Mouse (Mus musculus) E14TG2a.4 (cell line): ENCODE measurements around the gene Oas1f.
A peak's percentile ranks its signal among the peaks of the same experiment; 100 is the strongest.
"Not testable (repeated sequence)": the region's sequence is repeated elsewhere in the genome, so short reads cannot be mapped to it uniquely, and the experiment has no call there.

Experiments used
- H3K27me3 ChIP-seq: 2 replicates; pipeline ENCODE4 v1.6.1; 2014; ENCODE audit warnings: low read length, control low read depth; ENCODE audit not compliant: insufficient read depth
- H3K36me3 ChIP-seq: 2 replicates; pipeline ENCODE4 v1.6.1; 2014; ENCODE audit warnings: low read length, control low read depth; ENCODE audit not compliant: insufficient read depth
- H3K4me1 ChIP-seq: replicated peaks from 2 replicates; pipeline ENCODE4 v1.6.1; 2014; ENCODE audit warnings: low read depth, low read length, control low read depth
- H3K4me3 ChIP-seq: replicated peaks from 2 replicates; pipeline ENCODE4 v1.5.1; 2014; ENCODE audit warnings: mild to moderate bottlenecking, low read length
- H3K9me3 ChIP-seq: 2 replicates; pipeline ENCODE4 v1.6.1; 2014; ENCODE audit warnings: low read length, control low read depth
- CTCF ChIP-seq: conservative IDR thresholded peaks from 2 replicates; pipeline ENCODE4 v1.5.1; 2014; ENCODE audit warnings: low read length
- NANOG ChIP-seq: IDR thresholded peaks from 2 replicates; pipeline ENCODE4 v1.6.1; 2014; ENCODE audit warnings: borderline replicate concordance, low read length, mixed read lengths
- POU5F1 ChIP-seq: IDR thresholded peaks from 2 replicates; pipeline ENCODE4 v1.6.1; 2014; ENCODE audit warnings: low read length, borderline replicate concordance

The Oas1f gene

GRCm38 (mm10) chr5:120887831-120888230, 40.7 kb downstream of the Oas1f start:
- TF ChIP-seq POU5F1 (no peak), NANOG (no peak)
- Histone ChIP-seq H3K9me3 (peaks cover 21% of the 10 kb centered on the region), H3K4me3 (peak overlapping the region; percentile 60), H3K27me3 (no peaks in the 10 kb centered on the region), H3K4me1 (peaks cover 51% of the 10 kb centered on the region), H3K36me3 (peaks cover 27% of the 10 kb centered on the region)

- TF ChIP-seq NANOG = peak; percentile 92
- H3K9me3 ChIP-seq = peaks cover 24% of the 10 kb centered on the region
- H3K36me3 ChIP-seq = peaks cover 27% of the 10 kb centered on the region
- H3K4me1 ChIP-seq = peaks cover 51% of the 10 kb centered on the region
- not testable (repeated sequence) for H3K27me3 ChIP-seq
- H3K4me3 ChIP-seq = peak overlapping the region; percentile 77
These were observed 41.2 kb downstream of the Oas1f start for GRCm38 (mm10) chr5:120888294-120888815.

- H3K4me3 ChIP-seq = peak overlapping the region; percentile 77
- TF ChIP-seq NANOG (no peak), POU5F1 (no peak), CTCF (no peak)
- H3K4me1 ChIP-seq = peaks cover 63% of the 10 kb centered on the region
- H3K27me3 ChIP-seq = no peaks in the 10 kb centered on the region
- peaks cover 30% of the 10 kb centered on the region for H3K9me3 ChIP-seq
- peaks cover 27% of the 10 kb centered on the region for H3K36me3 ChIP-seq
These were observed 42.9 kb downstream of the Oas1f start for GRCm38 (mm10) chr5:120890026-120890425.

- no peaks in the 10 kb centered on the region for H3K27me3 ChIP-seq
These were observed 43.8 kb downstream of the Oas1f start for GRCm38 (mm10) chr5:120890991-120891390.

GRCm38 (mm10) chr5:120891566-120892242, 44.5 kb downstream of the Oas1f start:
- Histone ChIP-seq H3K4me3 (peak overlapping the region; percentile 77; the same call in 1 of the 2 replicates), H3K9me3 (peaks cover 30% of the 10 kb centered on the region), H3K4me1 (peaks cover 74% of the 10 kb centered on the region), H3K36me3 (peaks cover 27% of the 10 kb centered on the region)
- not testable (repeated sequence) for H3K27me3 ChIP-seq

More at GRCm38 (mm10) chr5:120890991-120891390, 43.8 kb downstream of the Oas1f start:
- peak overlapping the region; percentile 77; the same call in 1 of the 2 replicates for H3K4me3 ChIP-seq
- peaks cover 30% of the 10 kb centered on the region for H3K9me3 ChIP-seq
- TF ChIP-seq CTCF = no peak
- H3K36me3 ChIP-seq = peaks cover 27% of the 10 kb centered on the region
- H3K4me1 ChIP-seq = peaks cover 72% of the 10 kb centered on the region

- TF ChIP-seq CTCF = no peak
- TF ChIP-seq NANOG = no peak
- no peak for TF ChIP-seq POU5F1
- Histone ChIP-seq H3K9me3 (peaks cover 30% of the 10 kb centered on the region), H3K27me3 (no peaks in the 10 kb centered on the region), H3K4me3 (no peak overlapping the region), H3K36me3 (peaks cover 27% of the 10 kb centered on the region), H3K4me1 (peaks cover 71% of the 10 kb centered on the region)
These were observed 45.1 kb downstream of the Oas1f start for GRCm38 (mm10) chr5:120892243-120892660.

- Histone ChIP-seq H3K36me3 (peaks cover 33% of the 10 kb centered on the region), H3K9me3 (peaks cover 30% of the 10 kb centered on the region), H3K4me1 (peaks cover 64% of the 10 kb centered on the region)
- not testable (repeated sequence) for H3K4me3 ChIP-seq, H3K27me3 ChIP-seq
These were observed 46.7 kb downstream of the Oas1f start for GRCm38 (mm10) chr5:120893866-120894265.

- peaks cover 59% of the 10 kb centered on the region for H3K4me1 ChIP-seq
- not testable (repeated sequence) for H3K27me3 ChIP-seq, H3K4me3 ChIP-seq
- H3K36me3 ChIP-seq = peaks cover 41% of the 10 kb centered on the region
- peaks cover 30% of the 10 kb centered on the region for H3K9me3 ChIP-seq
- peak; percentile 89; the same call in 1 of the 2 replicates for TF ChIP-seq POU5F1
These were observed 47.5 kb downstream of the Oas1f start for GRCm38 (mm10) chr5:120894692-120895091.

- Histone ChIP-seq H3K9me3 (peaks cover 30% of the 10 kb centered on the region), H3K27me3 (peaks cover 7% of the 10 kb centered on the region; the same call in 1 of the 2 replicates), H3K36me3 (peaks cover 38% of the 10 kb centered on the region), H3K4me1 (peaks cover 53% of the 10 kb centered on the region), H3K4me3 (no peak overlapping the region)
- TF ChIP-seq CTCF (no peak), NANOG (no peak), POU5F1 (no peak)
These were observed 48.2 kb downstream of the Oas1f start for GRCm38 (mm10) chr5:120895231-120895900.
